Mouse (Mus musculus): ENCODE data around the gene Med22.

GRCm38 (mm10) chr2:26870666-26871065 is 39.8 kb downstream of the Med22 start:
- no peak for TF ChIP-seq CTCF (IDR thresholded peaks at IDR 0.05)
- no peak for TF ChIP-seq EP300 (IDR thresholded peaks at IDR 0.05)

Measured in lung, postnatal 0 days (tissue).